Mouse (Mus musculus) hindbrain, postnatal 0 days (tissue): ENCODE results near the gene Mbtd1. TPM values are rescaled to one million over a fixed set of nuclear protein-coding genes. Genes with fewer than 3 reads are reported as not detected.
A peak's percentile ranks its signal among the peaks of the same experiment; 100 is the strongest.

Experiments
- ATAC-seq: fragments of 200-750 bp; cut with Nextera tagmentation; 2 replicates; pipeline ENCODE4 v1.8.0; 2017; ENCODE audit warnings: mild to moderate bottlenecking, moderate TSS enrichment, moderate library complexity
- DNase-seq: peaks from one replicate; pipeline ENCODE4 v3.0.0-alpha.2; 2015; ENCODE audit warnings: low spot score
- H3K27ac ChIP-seq: fragments of 300-500 bp; sonication (generic); 2 replicates; pipeline ENCODE4 v1.5.1; 2014; ENCODE audit warnings: mild to moderate bottlenecking
- H3K27me3 ChIP-seq: fragments of 300-500 bp; sonication (generic); 2 replicates; pipeline ENCODE4 v1.6.1; 2014; ENCODE audit warnings: low read length, mixed read lengths; ENCODE audit not compliant: insufficient read depth
- H3K36me3 ChIP-seq: fragments of 300-500 bp; sonication (generic); 2 replicates; pipeline ENCODE4 v1.6.1; 2014; ENCODE audit warnings: low read length, mixed read lengths; ENCODE audit not compliant: insufficient read depth
- H3K4me1 ChIP-seq: fragments of 300-500 bp; sonication (generic); 2 replicates; pipeline ENCODE4 v1.6.1; 2014; ENCODE audit warnings: antibody characterized with exemption, low read length, mixed read lengths; ENCODE audit not compliant: insufficient read depth
- H3K4me2 ChIP-seq: fragments of 300-500 bp; sonication (generic); 2 replicates; pipeline ENCODE4 v1.6.1; 2014; ENCODE audit warnings: low read depth, mild to moderate bottlenecking, low read length, moderate library complexity, mixed read lengths
- H3K4me3 ChIP-seq: fragments of 300-500 bp; sonication (generic); 2 replicates; pipeline ENCODE4 v1.5.1; 2014; ENCODE audit warnings: low read length
- H3K9ac ChIP-seq: fragments of 300-500 bp; sonication (generic); replicated peaks from 2 replicates; pipeline ENCODE4 v1.6.1; 2014; ENCODE audit warnings: mild to moderate bottlenecking, low read length, moderate library complexity, mixed read lengths
- H3K9me3 ChIP-seq: fragments of 300-500 bp; sonication (generic); 2 replicates; pipeline ENCODE4 v1.6.1; 2016; ENCODE audit warnings: low read length, mixed read lengths
- CTCF ChIP-seq: IDR thresholded peaks from 2 replicates; pipeline ENCODE4 v1.5.1; 2016; ENCODE audit warnings: antibody characterized with exemption, control low read depth, low read depth
- WGBS: fragments of 180-500 bp; shearing (Covaris S2); extraction: QIAGEN DNeasy Blood & Tissue Kit; methylation state at CpG from one replicate; pipeline ENCODE4 v1.1.7; 2014; 5-methylcytosine and 5-hydroxymethylcytosine counted together
- polyA plus RNA-seq: library from polyadenylated mRNA; unstranded; fragments of >200 nt; fragmentation: Nextera tagmentation; extraction: Ambion mirVana; gene quantifications from 2 replicates; pipeline ENCODE4 v1.2.1, GENCODE M21; 2015
- total RNA-seq: library from RNA; depleted of rRNA; stranded (reverse); fragments of >200 nt; gene quantifications from 2 replicates; pipeline ENCODE4 v1.2.3, GENCODE M21; 2014

Gene Mbtd1
- total and polyA plus RNA-seq, 2 experiments from 2014 or later: 13.8 to 15.6 TPM

DNA sequence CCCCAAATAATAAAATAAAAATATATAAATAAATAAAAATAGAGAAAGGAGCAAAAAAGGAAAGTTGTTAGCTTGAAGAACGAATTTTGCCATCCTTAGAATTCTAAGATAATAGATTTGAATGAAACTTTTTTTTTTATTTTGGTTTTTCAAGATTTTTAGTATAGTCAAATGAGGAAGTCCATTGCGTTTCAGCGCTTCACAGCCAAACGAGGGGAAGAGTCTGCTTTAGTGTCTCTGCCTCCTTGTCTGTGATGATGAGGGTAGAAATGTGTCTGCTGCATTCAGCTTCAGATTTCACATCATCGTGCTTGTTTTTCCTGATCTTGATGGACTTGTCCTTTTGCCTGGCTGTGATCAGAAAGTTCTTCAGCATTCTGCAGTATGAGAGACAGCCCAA lies 99.6 kb downstream of the Mbtd1 start:
- 87% methylated on average over 5 of the region's 5 CpGs for WGBS
- ATAC-seq (no peak), DNase-seq (no peak)
- Histone ChIP-seq H3K27me3 (no peaks in the 10 kb centered on the region), H3K36me3 (no peaks in the 10 kb centered on the region), H3K4me2 (no peak overlapping the region), H3K9me3 (no peaks in the 10 kb centered on the region), H3K27ac (no peak overlapping the region), H3K4me1 (no peaks in the 10 kb centered on the region), H3K9ac (no peak overlapping the region), H3K4me3 (no peak overlapping the region)
- TF ChIP-seq CTCF: no peak

DNA sequence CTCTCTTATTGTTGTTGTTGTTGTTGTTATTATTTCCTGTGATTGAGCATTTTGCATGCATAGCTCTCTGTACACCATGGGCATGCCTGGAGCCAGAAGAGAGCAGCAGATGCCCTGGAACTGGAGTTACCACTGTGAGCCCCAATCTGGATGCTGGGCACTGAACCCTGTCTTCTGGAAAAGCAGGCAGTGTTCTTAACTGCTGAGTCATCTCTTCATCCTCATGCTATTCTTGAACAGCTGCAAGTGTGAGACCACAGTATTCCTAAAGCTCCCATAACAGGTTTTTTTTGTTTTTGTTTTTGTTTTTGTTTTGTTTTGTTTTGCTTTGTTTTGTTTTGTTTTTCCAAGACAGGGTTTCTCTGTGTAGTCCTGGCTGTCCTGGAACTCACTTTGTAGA lies 100.6 kb downstream of the Mbtd1 start:
- H3K4me3 ChIP-seq: no peak overlapping the region
- H3K36me3 ChIP-seq: no peaks in the 10 kb centered on the region
- no peak for DNase-seq
- no peak for TF ChIP-seq CTCF
- no peak for ATAC-seq
- H3K4me1 ChIP-seq: no peaks in the 10 kb centered on the region
- H3K9me3 ChIP-seq: no peaks in the 10 kb centered on the region
- no peak overlapping the region for H3K9ac ChIP-seq
- H3K4me2 ChIP-seq: no peak overlapping the region
- H3K27me3 ChIP-seq: no peaks in the 10 kb centered on the region
- no peak overlapping the region for H3K27ac ChIP-seq

GRCm38 (mm10) chr11:93987026-93987425 lies 101.4 kb downstream of the Mbtd1 start:
- Histone ChIP-seq H3K27me3 (no peaks in the 10 kb centered on the region), H3K36me3 (no peaks in the 10 kb centered on the region), H3K4me1 (no peaks in the 10 kb centered on the region), H3K4me2 (no peak overlapping the region), H3K9me3 (no peaks in the 10 kb centered on the region), H3K9ac (no peak overlapping the region), H3K4me3 (no peak overlapping the region), H3K27ac (no peak overlapping the region)
- TF ChIP-seq CTCF: no peak
- ATAC-seq (no peak), DNase-seq (no peak)
- 92% methylated on average over 4 of the region's 4 CpGs for WGBS

- Histone ChIP-seq H3K27ac (peak overlapping the region; percentile 45; the same call in 1 of the 2 replicates), H3K27me3 (no peaks in the 10 kb centered on the region)
- WGBS: 65% methylated on average over 8 of the region's 8 CpGs
Observed at GRCm38 (mm10) chr11:93987625-93988327, 102.1 kb downstream of the Mbtd1 start.

GRCm38 (mm10) chr11:93988328-93989062 lies 102.8 kb downstream of the Mbtd1 start:
- peak overlapping the region; percentile 45; the same call in 1 of the 2 replicates for H3K27ac ChIP-seq
- WGBS: 74% methylated on average over 12 of the region's 12 CpGs

More at GRCm38 (mm10) chr11:93987625-93988327, 102.1 kb downstream of the Mbtd1 start:
- H3K4me3 ChIP-seq: no peak overlapping the region
- DNase-seq (no peak), ATAC-seq (no peak)
- no peak for TF ChIP-seq CTCF
- H3K9ac ChIP-seq: no peak overlapping the region
- no peaks in the 10 kb centered on the region for H3K4me1 ChIP-seq
- no peak overlapping the region for H3K4me2 ChIP-seq
- no peaks in the 10 kb centered on the region for H3K9me3 ChIP-seq
- no peaks in the 10 kb centered on the region for H3K36me3 ChIP-seq

DNA sequence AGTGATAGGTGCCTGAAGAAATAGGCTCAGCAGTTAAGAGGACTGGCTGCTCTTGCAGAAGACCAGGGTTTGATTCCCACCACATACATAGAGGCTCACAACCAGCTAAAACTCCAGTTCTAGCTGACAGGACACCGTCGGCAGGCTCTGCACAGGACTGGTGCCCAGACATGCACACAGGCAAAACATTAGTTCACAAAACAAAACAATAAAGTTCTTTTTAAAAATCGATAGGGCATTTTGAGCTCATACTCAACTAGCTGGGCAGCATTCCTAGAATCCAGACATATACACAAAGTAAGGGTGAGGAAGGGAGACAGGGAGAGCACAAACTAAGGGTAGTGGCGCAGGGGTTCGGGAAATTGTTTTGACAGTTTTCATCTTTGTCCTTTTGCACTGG lies 108.9 kb downstream of the Mbtd1 start:
- WGBS: 57% methylated on average over 5 of the region's 5 CpGs
- no peak for ATAC-seq
- Histone ChIP-seq H3K36me3 (no peaks in the 10 kb centered on the region), H3K4me2 (peak overlapping the region; percentile 65), H3K27me3 (no peaks in the 10 kb centered on the region), H3K27ac (peak overlapping the region; percentile 97), H3K4me3 (peak overlapping the region; percentile 86), H3K4me1 (peaks cover 8% of the 10 kb centered on the region), H3K9ac (peak overlapping the region; percentile 85; the same call in 1 of the 2 replicates), H3K9me3 (no peaks in the 10 kb centered on the region)
- no peak for TF ChIP-seq CTCF
- no peak for DNase-seq

More at GRCm38 (mm10) chr11:93988328-93989062, 102.8 kb downstream of the Mbtd1 start:
- H3K27me3 ChIP-seq: no peaks in the 10 kb centered on the region
- H3K36me3 ChIP-seq: no peaks in the 10 kb centered on the region
- H3K4me1 ChIP-seq: no peaks in the 10 kb centered on the region
- no peak overlapping the region for H3K9ac ChIP-seq
- no peak for TF ChIP-seq CTCF
- no peak for ATAC-seq
- DNase-seq: no peak
- H3K4me2 ChIP-seq: no peak overlapping the region
- H3K4me3 ChIP-seq: no peak overlapping the region
- no peaks in the 10 kb centered on the region for H3K9me3 ChIP-seq
